Mouse (Mus musculus) heart, embryonic 10.5 days (tissue): ENCODE data around the gene Trappc11. TPM values are rescaled to one million over a fixed set of nuclear protein-coding genes. Genes with fewer than 3 reads are reported as not detected.

ENCODE experiments used
- DNase-seq: peaks from one replicate; pipeline ENCODE4 v3.0.0-alpha.2; 2017; ENCODE audit warnings: low spot score
- H3K27ac ChIP-seq: fragments of 300-500 bp; sonication (generic); 2 replicates; pipeline ENCODE4 v1.5.1; 2016; ENCODE audit warnings: mild to moderate bottlenecking
- H3K27me3 ChIP-seq: fragments of 300-500 bp; sonication (generic); 2 replicates; pipeline ENCODE4 v1.6.1; 2016; ENCODE audit warnings: mild to moderate bottlenecking; ENCODE audit not compliant: poor library complexity, insufficient read depth, severe bottlenecking
- H3K36me3 ChIP-seq: fragments of 300-500 bp; sonication (generic); 2 replicates; pipeline ENCODE4 v1.6.1; 2016; ENCODE audit warnings: mild to moderate bottlenecking, moderate library complexity
- H3K4me1 ChIP-seq: fragments of 300-500 bp; sonication (generic); 2 replicates; pipeline ENCODE4 v1.6.1; 2016; ENCODE audit warnings: mild to moderate bottlenecking
- H3K4me3 ChIP-seq: fragments of 300-500 bp; sonication (generic); 2 replicates; pipeline ENCODE4 v1.5.1; 2016; ENCODE audit warnings: mild to moderate bottlenecking, moderate library complexity
- H3K9me3 ChIP-seq: fragments of 300-500 bp; sonication (generic); 2 replicates; pipeline ENCODE4 v1.6.1; 2016; ENCODE audit warnings: mild to moderate bottlenecking, moderate library complexity
- WGBS: fragments of 180-500 bp; shearing (Covaris S2); methylation state at CpG from one replicate; pipeline ENCODE4 v1.1.7; 2016; 5-methylcytosine and 5-hydroxymethylcytosine counted together
- polyA plus RNA-seq: library from polyadenylated mRNA; unstranded; fragments of >200 nt; fragmentation: Nextera tagmentation; extraction: Ambion mirVana; gene quantifications from 2 replicates; pipeline ENCODE4 v1.2.1, GENCODE M21; 2016

Trappc11 gene
- polyA plus RNA-seq = 27.2 and 28.4 TPM in 2 replicates

DNA sequence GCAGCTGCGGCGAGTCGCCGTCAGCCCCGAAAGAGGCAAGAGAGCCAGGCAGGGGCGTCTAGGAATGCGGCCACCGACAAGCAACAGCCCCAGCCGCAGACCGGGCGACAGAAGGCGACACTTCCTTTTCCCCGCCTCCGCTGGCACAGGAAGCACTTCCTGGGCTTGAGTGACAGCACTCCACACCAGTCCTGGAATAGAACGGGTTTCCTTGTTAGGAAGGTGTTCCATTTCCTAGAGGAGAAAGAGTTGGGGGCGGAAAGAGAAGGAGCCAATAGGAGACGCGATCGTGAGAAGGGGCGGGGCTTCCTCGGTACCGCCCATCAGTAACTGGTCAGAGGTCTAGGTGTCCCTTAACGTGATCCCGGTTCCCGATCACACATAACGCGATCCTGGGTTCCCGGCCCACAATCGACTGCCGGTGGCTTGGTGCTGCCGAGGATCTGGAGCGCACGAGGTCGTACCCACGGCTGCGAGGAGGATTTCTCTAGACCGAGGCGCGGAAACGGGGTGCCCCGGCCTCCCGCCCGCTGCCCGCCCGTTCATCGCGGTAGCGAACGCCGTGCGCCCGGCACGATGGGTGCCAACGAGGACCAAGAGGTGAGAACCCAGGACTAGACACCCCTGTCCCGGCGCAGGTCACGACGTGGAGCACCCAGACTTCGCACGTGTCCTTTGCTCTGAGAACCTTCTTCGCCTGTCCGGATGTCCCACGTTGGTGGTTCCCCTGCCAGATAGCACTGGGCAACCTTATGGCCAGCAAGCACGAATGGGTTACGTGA is at the start of gene Trappc11, which contains the start of gene Rwdd4a:
Gene Trappc11 (minus strand): TSS at position 127 of the 782 bp plus-strand sequence.
Gene Rwdd4a (plus strand): TSS at position 321 of the 782 bp plus-strand sequence.
- Histone ChIP-seq H3K27ac (peak within 1 kb of the TSS; percentile 94), H3K27me3 (no peaks in the 10 kb centered on the region), H3K4me3 (peak within 1 kb of the TSS; percentile 95), H3K9me3 (no peaks in the 10 kb centered on the region), H3K36me3 (peaks cover 26% of the 10 kb centered on the region), H3K4me1 (peaks cover 13% of the 10 kb centered on the region)
- WGBS = under 1% methylated on average over 65 of the region's 65 CpGs
- DNase-seq = peak; percentile 98

- 81% methylated on average over 7 of the region's 7 CpGs for WGBS
- no peaks in the 10 kb centered on the region for H3K4me1 ChIP-seq
- H3K27ac ChIP-seq = no peak overlapping the region
- H3K9me3 ChIP-seq = no peaks in the 10 kb centered on the region
- H3K36me3 ChIP-seq = no peaks in the 10 kb centered on the region
- H3K4me3 ChIP-seq = no peak overlapping the region
- H3K27me3 ChIP-seq = no peaks in the 10 kb centered on the region
- no peak for DNase-seq
These were observed 48.2 kb upstream of the Trappc11 start for GRCm38 (mm10) chr8:47581454-47581853.

DNA sequence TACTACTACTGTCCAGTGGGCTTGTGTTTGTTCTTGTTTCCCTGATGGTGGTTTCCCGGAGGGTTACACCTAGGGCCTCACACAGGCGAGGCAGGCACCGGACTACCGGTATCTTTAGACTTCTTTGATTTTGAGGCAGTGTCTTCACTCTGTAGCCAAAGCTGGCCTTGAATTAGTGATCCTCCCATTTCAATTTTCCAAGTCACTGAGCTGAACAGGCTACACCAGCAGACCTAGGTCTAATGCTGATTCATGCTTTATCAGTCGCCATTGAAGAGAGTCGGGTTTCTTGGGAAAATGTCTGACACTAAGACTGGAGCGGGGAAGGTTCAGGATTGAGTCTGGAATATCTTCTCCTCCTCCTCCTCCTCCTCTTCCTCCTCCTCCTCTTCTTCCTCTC is 40.2 kb upstream of the Trappc11 start:
- H3K27me3 ChIP-seq = no peaks in the 10 kb centered on the region
- no peak for DNase-seq
- no peaks in the 10 kb centered on the region for H3K4me1 ChIP-seq
- H3K27ac ChIP-seq = no peak overlapping the region
- H3K36me3 ChIP-seq = no peaks in the 10 kb centered on the region
- WGBS = 84% methylated on average over 7 of the region's 7 CpGs
- H3K4me3 ChIP-seq = no peak overlapping the region
- no peaks in the 10 kb centered on the region; the same call in 1 of the 2 replicates for H3K9me3 ChIP-seq

DNA sequence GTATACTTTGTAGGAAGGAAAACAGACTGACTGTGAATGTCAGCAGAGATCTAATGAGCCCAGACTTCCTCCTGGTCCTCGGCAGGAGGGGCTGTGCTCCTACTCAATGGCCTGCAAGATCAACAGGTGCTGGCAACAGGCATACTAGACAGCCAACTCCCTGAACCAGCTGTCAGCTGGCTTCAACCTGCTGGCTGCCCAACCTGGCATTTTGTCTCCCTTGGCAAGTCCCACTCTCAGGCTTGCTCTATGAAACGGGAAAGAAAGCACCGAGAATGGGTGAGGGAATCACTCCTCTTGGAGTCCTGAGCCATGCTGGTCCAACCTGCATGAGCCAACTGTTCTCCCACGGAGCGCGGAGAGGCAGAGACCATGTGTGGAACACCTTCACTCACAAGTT is 36.9 kb upstream of the Trappc11 start:
- no peak overlapping the region for H3K27ac ChIP-seq
- H3K9me3 ChIP-seq = no peaks in the 10 kb centered on the region
- WGBS = 83% methylated on average over 6 of the region's 6 CpGs
- no peaks in the 10 kb centered on the region for H3K36me3 ChIP-seq
- no peaks in the 10 kb centered on the region for H3K4me1 ChIP-seq
- no peak overlapping the region for H3K4me3 ChIP-seq
- DNase-seq = no peak
- H3K27me3 ChIP-seq = no peaks in the 10 kb centered on the region

- DNase-seq = no peak
- WGBS = 73% methylated on average over 5 of the region's 5 CpGs
- no peaks in the 10 kb centered on the region for H3K9me3 ChIP-seq
These were observed 34.8 kb upstream of the Trappc11 start for GRCm38 (mm10) chr8:47568098-47568497.

GRCm38 (mm10) chr8:47566551-47566950 is 33.3 kb upstream of the Trappc11 start:
- Histone ChIP-seq H3K4me3 (no peak overlapping the region), H3K27me3 (no peaks in the 10 kb centered on the region), H3K36me3 (no peaks in the 10 kb centered on the region), H3K9me3 (no peaks in the 10 kb centered on the region), H3K27ac (no peak overlapping the region), H3K4me1 (no peaks in the 10 kb centered on the region)
- WGBS = 92% methylated on average over 6 of the region's 6 CpGs
- DNase-seq = no peak

More at GRCm38 (mm10) chr8:47568098-47568497, 34.8 kb upstream of the Trappc11 start:
- H3K27me3 ChIP-seq = no peaks in the 10 kb centered on the region
- no peak overlapping the region for H3K27ac ChIP-seq
- H3K4me1 ChIP-seq = no peaks in the 10 kb centered on the region
- no peak overlapping the region for H3K4me3 ChIP-seq
- H3K36me3 ChIP-seq = no peaks in the 10 kb centered on the region

GRCm38 (mm10) chr8:47560801-47561200 is 27.5 kb upstream of the Trappc11 start:
- H3K9me3 ChIP-seq = no peaks in the 10 kb centered on the region
- H3K4me3 ChIP-seq = no peak overlapping the region
- no peak overlapping the region for H3K27ac ChIP-seq
- H3K4me1 ChIP-seq = peaks cover 5% of the 10 kb centered on the region; the same call in 1 of the 2 replicates
- H3K36me3 ChIP-seq = no peaks in the 10 kb centered on the region
- 88% methylated on average over 7 of the region's 7 CpGs for WGBS
- H3K27me3 ChIP-seq = no peaks in the 10 kb centered on the region
- DNase-seq = no peak

- H3K4me1 ChIP-seq = peaks cover 5% of the 10 kb centered on the region; the same call in 1 of the 2 replicates
- no peaks in the 10 kb centered on the region for H3K27me3 ChIP-seq
- no peaks in the 10 kb centered on the region for H3K9me3 ChIP-seq
- H3K27ac ChIP-seq = 0 out of 2 replicates have a peak overlapping the region, but pooled peaks have one; percentile 42
- WGBS = 20% methylated on average over 7 of the region's 7 CpGs
- H3K4me3 ChIP-seq = no peak overlapping the region
- peaks cover 6% of the 10 kb centered on the region for H3K36me3 ChIP-seq
- DNase-seq = no peak
These were observed 25.0 kb upstream of the Trappc11 start for GRCm38 (mm10) chr8:47558274-47558673.

DNA sequence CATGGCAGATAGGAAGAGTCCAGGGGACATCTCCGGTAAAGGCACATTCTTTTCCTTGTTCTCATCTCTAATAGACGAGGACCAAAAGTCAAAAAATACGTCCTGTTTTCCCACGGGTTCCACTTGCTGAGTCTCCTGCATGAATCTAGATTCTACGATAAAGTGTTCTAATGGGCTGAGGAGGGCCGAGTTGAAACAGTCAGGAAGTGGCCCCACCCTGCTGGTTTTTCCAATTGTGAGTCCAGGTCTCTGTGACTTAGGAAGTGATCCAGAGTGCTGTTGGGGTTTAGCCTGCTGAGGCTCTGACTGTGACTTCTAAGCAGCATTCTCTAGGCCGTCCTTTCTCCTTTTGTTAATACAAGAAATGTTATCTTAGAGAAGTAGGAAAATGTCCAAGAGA is 23.2 kb upstream of the Trappc11 start:
- Histone ChIP-seq H3K36me3 (peaks cover 12% of the 10 kb centered on the region), H3K27me3 (no peaks in the 10 kb centered on the region), H3K4me1 (peaks cover 5% of the 10 kb centered on the region; the same call in 1 of the 2 replicates), H3K9me3 (no peaks in the 10 kb centered on the region), H3K4me3 (no peak overlapping the region), H3K27ac (no peak overlapping the region)
- 75% methylated on average over 7 of the region's 7 CpGs for WGBS
- DNase-seq = no peak

GRCm38 (mm10) chr8:47553613-47554012 is 20.3 kb upstream of the Trappc11 start:
- H3K4me3 ChIP-seq = no peak overlapping the region
- H3K27ac ChIP-seq = no peak overlapping the region
- DNase-seq = no peak
- H3K4me1 ChIP-seq = peaks cover 5% of the 10 kb centered on the region; the same call in 1 of the 2 replicates
- no peaks in the 10 kb centered on the region for H3K9me3 ChIP-seq
- H3K36me3 ChIP-seq = peaks cover 41% of the 10 kb centered on the region
- 82% methylated on average over 6 of the region's 6 CpGs for WGBS
- H3K27me3 ChIP-seq = no peaks in the 10 kb centered on the region

- no peak overlapping the region for H3K27ac ChIP-seq
- H3K9me3 ChIP-seq = no peaks in the 10 kb centered on the region
- 97% methylated on average over 10 of the region's 10 CpGs for WGBS
- H3K36me3 ChIP-seq = peaks cover 91% of the 10 kb centered on the region
- no peaks in the 10 kb centered on the region for H3K27me3 ChIP-seq
- H3K4me1 ChIP-seq = no peaks in the 10 kb centered on the region
- no peak for DNase-seq
- no peak overlapping the region for H3K4me3 ChIP-seq
These were observed 13.8 kb upstream of the Trappc11 start for GRCm38 (mm10) chr8:47547102-47547501.

GRCm38 (mm10) chr8:47544094-47544493 is 10.8 kb upstream of the Trappc11 start:
- Histone ChIP-seq H3K27ac (no peak overlapping the region), H3K9me3 (no peaks in the 10 kb centered on the region), H3K4me1 (no peaks in the 10 kb centered on the region), H3K4me3 (no peak overlapping the region), H3K36me3 (peaks cover 81% of the 10 kb centered on the region), H3K27me3 (no peaks in the 10 kb centered on the region)
- DNase-seq = peak; percentile 3
- 89% methylated on average over 5 of the region's 5 CpGs for WGBS

DNA sequence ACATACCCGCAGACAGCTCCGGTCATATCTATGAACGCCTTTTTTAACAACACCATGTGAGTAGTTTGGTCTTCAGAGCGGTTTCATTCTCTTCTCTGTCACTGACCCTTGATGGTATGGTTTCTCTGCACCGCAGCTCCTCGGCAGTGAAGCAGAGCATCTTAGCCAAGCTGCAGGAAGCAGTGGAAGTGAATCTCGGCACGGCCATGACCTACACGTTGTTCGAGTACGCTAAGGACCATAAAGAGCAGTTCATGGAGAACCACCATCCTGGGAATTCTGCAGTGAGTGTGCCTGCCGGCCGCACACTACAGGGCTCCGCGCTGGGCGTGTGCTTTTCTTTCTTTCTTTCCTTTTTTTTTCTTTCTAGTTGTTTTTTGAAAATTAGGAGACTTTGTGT is 9.5 kb upstream of the Trappc11 start:
- DNase-seq = peak; percentile 56
- H3K27me3 ChIP-seq = no peaks in the 10 kb centered on the region
- H3K36me3 ChIP-seq = peaks cover 77% of the 10 kb centered on the region
- 95% methylated on average over 16 of the region's 16 CpGs for WGBS
- H3K9me3 ChIP-seq = no peaks in the 10 kb centered on the region
- H3K27ac ChIP-seq = no peak overlapping the region
- H3K4me1 ChIP-seq = no peaks in the 10 kb centered on the region
- H3K4me3 ChIP-seq = no peak overlapping the region
